Mouse (Mus musculus): ENCODE data around the gene Cwc27. TPM values are rescaled to one million over a fixed set of nuclear protein-coding genes. Genes with fewer than 3 reads are reported as not detected.

Cwc27 gene
- polyA plus RNA-seq, 1 experiment from 2014 or later = 28.6 TPM

DNA sequence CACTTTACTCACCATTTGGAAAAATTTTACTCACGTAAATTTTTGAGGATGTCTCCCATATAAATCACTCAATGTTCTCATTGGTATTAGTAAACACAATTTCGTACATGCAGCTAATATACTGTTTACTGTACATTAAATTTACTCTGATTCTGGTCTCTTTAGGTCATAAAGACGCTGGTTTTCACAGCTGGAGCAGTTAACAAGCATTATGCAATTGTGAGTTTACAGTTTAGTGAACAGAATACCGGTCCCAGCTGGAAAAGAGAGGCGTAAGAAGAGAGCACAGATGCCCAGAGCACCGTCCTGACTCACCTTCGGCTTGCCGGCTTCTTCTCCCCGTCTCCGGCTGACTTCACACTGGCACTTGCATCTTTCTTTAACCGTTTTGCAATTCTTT lies 24.8 kb downstream of the Cwc27 start, which contains the start of gene Srek1ip1:
Gene Srek1ip1 (plus strand): TSS at position 301 of the 400 bp plus-strand sequence.
- H3K4me3 ChIP-seq (replicated peaks; ENCODE audit: low read length) = no peak within 1 kb of the TSS

DNA sequence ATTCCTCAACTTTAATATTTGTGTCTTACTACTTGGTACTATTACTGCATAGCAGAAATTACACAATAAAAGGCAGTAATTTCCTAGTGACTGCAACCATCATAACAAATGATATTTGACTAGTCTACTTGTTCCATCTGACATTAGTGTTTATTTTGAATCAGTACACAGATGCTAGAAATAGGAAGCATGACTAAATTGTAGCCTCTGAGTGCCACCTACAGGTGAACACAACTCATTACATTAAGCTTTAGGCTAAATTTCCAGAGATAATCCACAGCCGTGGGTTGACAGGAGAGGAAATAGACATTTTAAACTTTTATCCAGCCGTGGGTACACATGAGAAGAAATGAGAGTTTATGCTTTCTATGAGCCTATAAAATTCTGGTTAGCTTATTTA lies 27.3 kb downstream of the Cwc27 start:
- Histone ChIP-seq H3K9me3 (ENCODE audit: control insufficient read depth, low read length) (no peaks in the 10 kb centered on the region), H3K4me3 (replicated peaks; ENCODE audit: low read length) (no peak overlapping the region), H3K27ac (ENCODE audit: low read length) (no peak overlapping the region), H3K9ac (replicated peaks; ENCODE audit: low read depth, low read length) (no peak overlapping the region), H3K36me3 (ENCODE audit: control insufficient read depth, insufficient read depth) (peaks cover 4% of the 10 kb centered on the region), H3K27me3 (replicated peaks; ENCODE audit: control insufficient read depth, insufficient read depth, low read length) (no peaks in the 10 kb centered on the region), H3K4me1 (replicated peaks; ENCODE audit: control insufficient read depth, insufficient read depth, low read length) (no peaks in the 10 kb centered on the region), H3K4me2 (ENCODE audit: low read length) (no peak overlapping the region)
- WGBS = 14% methylated on average over 2 of the region's 2 CpGs
- peak; percentile 73 for ATAC-seq

More for the DNA sequence above, 24.8 kb downstream of the Cwc27 start, which contains the start of gene Srek1ip1:
- Histone ChIP-seq H3K9ac (replicated peaks; ENCODE audit: low read depth, low read length) (no peak within 1 kb of the TSS), H3K36me3 (ENCODE audit: control insufficient read depth, insufficient read depth) (peaks cover 7% of the 10 kb centered on the region), H3K4me2 (ENCODE audit: low read length) (no peak within 1 kb of the TSS), H3K27me3 (replicated peaks; ENCODE audit: control insufficient read depth, insufficient read depth, low read length) (no peaks in the 10 kb centered on the region), H3K9me3 (ENCODE audit: control insufficient read depth, low read length) (no peaks in the 10 kb centered on the region), H3K4me1 (replicated peaks; ENCODE audit: control insufficient read depth, insufficient read depth, low read length) (no peaks in the 10 kb centered on the region), H3K27ac (ENCODE audit: low read length) (no peak within 1 kb of the TSS)
- 93% methylated on average over 11 of the region's 11 CpGs for WGBS
- ATAC-seq = no peak

DNA sequence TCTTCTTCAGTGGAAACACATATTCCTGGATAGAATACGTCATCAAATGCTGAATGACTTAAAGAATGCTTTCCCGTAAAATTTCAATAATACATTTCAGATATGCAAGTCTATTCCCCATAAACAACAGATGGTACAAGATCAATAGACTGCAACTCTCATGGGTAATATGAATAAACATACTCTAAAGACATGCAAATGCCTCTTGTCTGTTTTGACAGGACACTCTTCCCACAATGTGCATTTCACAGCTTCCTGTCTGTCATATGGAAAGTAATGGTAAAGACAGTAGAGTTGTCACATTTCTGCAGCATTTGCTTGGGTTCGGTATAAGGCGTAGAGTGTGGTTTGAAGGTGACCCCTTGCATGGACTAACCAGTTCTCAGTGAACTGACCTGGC lies 29.7 kb downstream of the Cwc27 start:
- Histone ChIP-seq H3K4me1 (replicated peaks; ENCODE audit: control insufficient read depth, insufficient read depth, low read length) (no peaks in the 10 kb centered on the region), H3K36me3 (ENCODE audit: control insufficient read depth, insufficient read depth) (peaks cover 9% of the 10 kb centered on the region), H3K9me3 (ENCODE audit: control insufficient read depth, low read length) (0 out of 2 replicates have a peak, but pooled peaks cover 3% of the 10 kb centered on the region), H3K27ac (ENCODE audit: low read length) (no peak overlapping the region), H3K4me3 (replicated peaks; ENCODE audit: low read length) (no peak overlapping the region), H3K27me3 (replicated peaks; ENCODE audit: control insufficient read depth, insufficient read depth, low read length) (no peaks in the 10 kb centered on the region), H3K9ac (replicated peaks; ENCODE audit: low read depth, low read length) (no peak overlapping the region), H3K4me2 (ENCODE audit: low read length) (no peak overlapping the region)
- WGBS = 67% methylated on average over 4 of the region's 4 CpGs
- peak; percentile 81 for ATAC-seq

DNA sequence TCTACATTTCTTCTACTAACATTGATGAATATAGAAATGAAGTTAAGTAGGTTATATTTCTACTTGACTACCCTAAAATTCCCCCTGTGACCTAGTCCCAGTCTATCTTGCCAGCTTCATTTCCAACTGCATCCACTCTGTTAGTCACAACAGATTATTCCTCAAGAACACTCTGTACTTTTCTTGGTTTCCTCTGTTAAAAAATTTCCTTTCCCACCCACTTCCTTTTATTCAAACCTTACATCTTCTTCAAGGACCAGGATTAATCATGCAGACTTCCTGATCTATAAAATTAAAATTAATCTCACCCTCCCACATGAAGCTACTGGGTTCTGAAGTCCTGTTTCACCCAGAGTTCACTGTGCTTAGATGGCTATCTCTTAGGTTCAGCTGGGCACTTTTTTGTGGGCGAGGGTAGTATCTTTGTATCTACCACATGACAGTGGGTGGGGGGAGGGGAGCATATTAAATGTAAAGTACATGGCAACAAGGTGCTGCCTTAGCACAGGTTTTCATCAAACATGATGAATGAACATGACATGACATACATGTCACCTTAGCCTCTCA lies 37.8 kb downstream of the Cwc27 start:
- 78% methylated on average over 1 of the region's 1 CpGs for WGBS
- 0 out of 2 replicates have a peak, but pooled peaks cover 3% of the 10 kb centered on the region for H3K9me3 ChIP-seq (ENCODE audit: control insufficient read depth, low read length)
- no peak overlapping the region for H3K4me3 ChIP-seq (replicated peaks; ENCODE audit: low read length)
- peaks cover 7% of the 10 kb centered on the region for H3K36me3 ChIP-seq (ENCODE audit: control insufficient read depth, insufficient read depth)
- H3K27ac ChIP-seq (ENCODE audit: low read length) = no peak overlapping the region
- H3K9ac ChIP-seq (replicated peaks; ENCODE audit: low read depth, low read length) = no peak overlapping the region
- H3K4me2 ChIP-seq (ENCODE audit: low read length) = no peak overlapping the region
- H3K4me1 ChIP-seq (replicated peaks; ENCODE audit: control insufficient read depth, insufficient read depth, low read length) = no peaks in the 10 kb centered on the region
- H3K27me3 ChIP-seq (replicated peaks; ENCODE audit: control insufficient read depth, insufficient read depth, low read length) = no peaks in the 10 kb centered on the region
- no peak for ATAC-seq

DNA sequence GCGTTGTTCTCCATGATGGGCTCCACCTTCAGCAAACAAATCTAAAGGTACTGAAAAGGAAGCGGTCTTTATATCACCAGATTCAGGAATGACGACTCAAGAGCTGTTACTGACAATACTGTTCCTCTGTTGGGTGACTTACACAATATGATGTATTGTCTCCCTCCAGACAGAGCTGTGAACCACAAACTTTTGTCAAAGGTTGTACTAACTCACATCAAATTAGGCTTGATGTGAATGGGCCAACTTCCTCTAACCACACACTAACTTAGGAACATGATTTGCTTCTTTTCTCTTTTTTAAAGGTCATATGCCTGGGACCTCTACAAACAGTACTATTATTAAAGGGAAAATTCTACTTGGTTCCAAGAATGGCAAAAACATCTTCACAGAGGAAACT lies 53.7 kb downstream of the Cwc27 start:
- no peak for ATAC-seq
- H3K4me2 ChIP-seq (ENCODE audit: low read length) = no peak overlapping the region
- 79% methylated on average over 3 of the region's 3 CpGs for WGBS

DNA sequence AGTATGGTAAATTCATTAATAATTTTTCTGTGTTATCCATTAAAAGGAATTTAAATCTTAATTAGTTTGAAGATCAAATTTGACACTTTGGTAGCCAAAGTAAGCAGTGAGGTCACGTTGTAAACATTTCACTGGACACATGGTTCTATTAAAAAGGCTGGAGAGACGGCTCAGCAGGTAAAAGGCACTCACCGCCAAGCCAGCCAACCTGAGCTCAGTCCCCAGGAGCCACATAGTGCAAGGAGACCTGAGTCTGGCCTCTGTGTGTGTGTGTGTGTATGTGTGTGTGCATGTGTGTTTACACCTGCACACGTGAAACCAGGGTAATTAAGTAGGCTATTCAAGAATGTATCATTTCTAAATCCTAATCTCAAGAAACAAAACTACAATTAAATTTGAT lies 54.5 kb downstream of the Cwc27 start:
- Histone ChIP-seq H3K27ac (ENCODE audit: low read length) (no peak overlapping the region), H3K9me3 (ENCODE audit: control insufficient read depth, low read length) (no peaks in the 10 kb centered on the region), H3K9ac (replicated peaks; ENCODE audit: low read depth, low read length) (no peak overlapping the region), H3K4me3 (replicated peaks; ENCODE audit: low read length) (no peak overlapping the region), H3K4me2 (ENCODE audit: low read length) (no peak overlapping the region), H3K36me3 (ENCODE audit: control insufficient read depth, insufficient read depth) (no peaks in the 10 kb centered on the region), H3K27me3 (replicated peaks; ENCODE audit: control insufficient read depth, insufficient read depth, low read length) (no peaks in the 10 kb centered on the region), H3K4me1 (replicated peaks; ENCODE audit: control insufficient read depth, insufficient read depth, low read length) (no peaks in the 10 kb centered on the region)
- 93% methylated on average over 4 of the region's 4 CpGs for WGBS
- ATAC-seq = no peak

More for the DNA sequence above, 53.7 kb downstream of the Cwc27 start:
- no peaks in the 10 kb centered on the region for H3K9me3 ChIP-seq (ENCODE audit: control insufficient read depth, low read length)
- H3K9ac ChIP-seq (replicated peaks; ENCODE audit: low read depth, low read length) = no peak overlapping the region
- H3K4me3 ChIP-seq (replicated peaks; ENCODE audit: low read length) = no peak overlapping the region
- no peaks in the 10 kb centered on the region for H3K4me1 ChIP-seq (replicated peaks; ENCODE audit: control insufficient read depth, insufficient read depth, low read length)
- H3K27ac ChIP-seq (ENCODE audit: low read length) = no peak overlapping the region
- H3K36me3 ChIP-seq (ENCODE audit: control insufficient read depth, insufficient read depth) = no peaks in the 10 kb centered on the region
- no peaks in the 10 kb centered on the region for H3K27me3 ChIP-seq (replicated peaks; ENCODE audit: control insufficient read depth, insufficient read depth, low read length)

DNA sequence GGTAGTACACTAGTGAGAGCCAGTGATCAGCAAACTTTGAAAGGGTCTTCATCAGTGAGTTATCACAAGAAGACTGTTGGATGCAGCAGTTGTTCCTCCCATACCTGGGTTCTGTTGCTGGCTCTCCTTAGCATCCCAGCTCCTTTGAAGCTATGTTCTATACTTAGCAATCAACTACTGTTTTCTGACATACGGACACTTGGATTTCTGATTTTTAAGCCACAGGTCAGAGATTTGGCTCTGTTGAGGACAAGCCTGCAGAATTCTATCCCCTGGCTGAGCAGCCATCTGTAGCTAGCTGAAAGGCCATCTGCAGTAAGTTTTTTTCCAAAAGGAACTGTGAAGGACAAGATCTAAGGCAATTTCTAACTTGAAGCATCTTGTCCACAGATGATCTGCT lies 57.6 kb downstream of the Cwc27 start:
- ATAC-seq = no peak
- H3K27me3 ChIP-seq (replicated peaks; ENCODE audit: control insufficient read depth, insufficient read depth, low read length) = no peaks in the 10 kb centered on the region
- H3K4me1 ChIP-seq (replicated peaks; ENCODE audit: control insufficient read depth, insufficient read depth, low read length) = no peaks in the 10 kb centered on the region
- no peak overlapping the region for H3K9ac ChIP-seq (replicated peaks; ENCODE audit: low read depth, low read length)
- no peaks in the 10 kb centered on the region for H3K36me3 ChIP-seq (ENCODE audit: control insufficient read depth, insufficient read depth)
- no peaks in the 10 kb centered on the region for H3K9me3 ChIP-seq (ENCODE audit: control insufficient read depth, low read length)
- no peak overlapping the region for H3K4me3 ChIP-seq (replicated peaks; ENCODE audit: low read length)
- no peak overlapping the region for H3K27ac ChIP-seq (ENCODE audit: low read length)
- WGBS = 100% methylated on average over 1 of the region's 1 CpGs
- no peak overlapping the region for H3K4me2 ChIP-seq (ENCODE audit: low read length)

DNA sequence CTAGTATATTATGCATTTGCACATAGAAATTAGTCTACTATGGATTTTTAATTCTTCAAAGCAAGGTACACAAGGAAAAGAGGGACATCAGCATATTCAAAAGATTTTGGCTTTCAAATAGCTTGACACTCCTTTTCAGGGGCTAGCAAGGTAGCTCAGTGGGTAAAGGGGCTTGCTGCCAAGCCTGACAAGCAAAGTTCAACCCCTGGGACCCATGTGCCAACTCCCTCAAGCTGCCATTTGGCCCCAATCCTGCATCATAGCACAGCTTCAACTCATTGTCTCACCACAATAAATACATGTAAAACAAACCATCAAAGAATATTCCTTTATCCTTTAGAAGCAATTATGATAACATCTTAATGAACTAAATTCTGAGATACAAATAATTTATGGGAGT lies 69.9 kb downstream of the Cwc27 start:
- Histone ChIP-seq H3K9ac (replicated peaks; ENCODE audit: low read depth, low read length) (no peak overlapping the region), H3K27me3 (replicated peaks; ENCODE audit: control insufficient read depth, insufficient read depth, low read length) (no peaks in the 10 kb centered on the region), H3K27ac (ENCODE audit: low read length) (no peak overlapping the region), H3K36me3 (ENCODE audit: control insufficient read depth, insufficient read depth) (no peaks in the 10 kb centered on the region), H3K4me3 (replicated peaks; ENCODE audit: low read length) (no peak overlapping the region), H3K4me1 (replicated peaks; ENCODE audit: control insufficient read depth, insufficient read depth, low read length) (no peaks in the 10 kb centered on the region), H3K9me3 (ENCODE audit: control insufficient read depth, low read length) (no peaks in the 10 kb centered on the region), H3K4me2 (ENCODE audit: low read length) (no peak overlapping the region)
- no peak for ATAC-seq

DNA sequence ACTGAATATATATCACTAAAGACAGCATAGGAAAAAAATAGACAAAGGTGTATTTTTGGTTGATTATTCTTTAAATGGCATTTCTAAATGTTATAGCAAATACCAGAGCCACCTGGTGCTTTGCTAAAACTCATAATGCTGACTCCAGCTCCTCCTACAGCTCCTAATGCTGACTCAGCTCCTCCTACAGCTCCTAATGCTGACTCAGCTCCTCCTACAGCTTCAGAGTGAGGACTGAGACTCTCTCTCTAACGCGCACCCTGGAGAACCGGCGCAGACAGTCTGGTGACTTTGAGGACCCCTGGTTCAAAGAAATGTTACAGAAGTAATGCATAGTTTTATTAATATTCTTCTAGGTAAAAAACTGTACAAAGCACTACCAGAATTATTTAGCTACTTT lies 74.1 kb downstream of the Cwc27 start:
- no peak overlapping the region for H3K4me2 ChIP-seq (ENCODE audit: low read length)
- no peak overlapping the region for H3K9ac ChIP-seq (replicated peaks; ENCODE audit: low read depth, low read length)
- no peaks in the 10 kb centered on the region for H3K27me3 ChIP-seq (replicated peaks; ENCODE audit: control insufficient read depth, insufficient read depth, low read length)
- 96% methylated on average over 4 of the region's 4 CpGs for WGBS
- H3K9me3 ChIP-seq (ENCODE audit: control insufficient read depth, low read length) = no peaks in the 10 kb centered on the region
- no peak for ATAC-seq
- no peak overlapping the region for H3K27ac ChIP-seq (ENCODE audit: low read length)
- H3K4me3 ChIP-seq (replicated peaks; ENCODE audit: low read length) = no peak overlapping the region
- no peaks in the 10 kb centered on the region for H3K36me3 ChIP-seq (ENCODE audit: control insufficient read depth, insufficient read depth)
- H3K4me1 ChIP-seq (replicated peaks; ENCODE audit: control insufficient read depth, insufficient read depth, low read length) = no peaks in the 10 kb centered on the region
